Mouse (Mus musculus) limb, embryonic 10.5 days (tissue): Measurements from ENCODE around the gene Zfp626. TPM values are rescaled to one million over a fixed set of nuclear protein-coding genes. Genes with fewer than 3 reads are reported as not detected.

Source experiments
- polyA plus RNA-seq: library from polyadenylated mRNA; unstranded; fragments of >200 nt; fragmentation: Nextera tagmentation; extraction: Ambion mirVana; gene quantifications from 2 replicates; pipeline ENCODE4 v1.2.1, GENCODE M21; 2016

Zfp626 gene
- polyA plus RNA-seq, 1 experiment from 2014 or later: 1.9 TPM

Other genes with a start within 250 kb of the Zfp626 start
- 91.3 and 95.0 TPM in 2 replicates for gene Akt2, start 215.6 kb upstream of the Zfp626 start, polyA plus RNA-seq
- 0.23 TPM in 1 of 2 replicates, not detected in the other for gene Ttc9b, start 153.3 kb upstream of the Zfp626 start, polyA plus RNA-seq
- gene Map3k10, start 132.6 kb upstream of the Zfp626 start, polyA plus RNA-seq: 9.2 and 12.3 TPM in 2 replicates
- 2.5 and 3.3 TPM in 2 replicates for gene Zfp607b, start 117.9 kb upstream of the Zfp626 start, polyA plus RNA-seq
- 38.2 and 49.5 TPM in 2 replicates for gene Zfp60, start 75.8 kb upstream of the Zfp626 start, polyA plus RNA-seq
- 8.6 and 11.0 TPM in 2 replicates for gene Zfp59, start 31.4 kb downstream of the Zfp626 start, polyA plus RNA-seq
- 3.6 and 3.9 TPM in 2 replicates for gene Zfp607a, start 50.3 kb downstream of the Zfp626 start, polyA plus RNA-seq
- gene Zfp974, start 122.3 kb downstream of the Zfp626 start, polyA plus RNA-seq: 6.7 and 12.8 TPM in 2 replicates
- gene Zfp780b, start 172.0 kb downstream of the Zfp626 start, polyA plus RNA-seq: 20.2 and 23.6 TPM in 2 replicates
- gene Zfp850, start 206.9 kb downstream of the Zfp626 start, polyA plus RNA-seq: 8.1 and 8.6 TPM in 2 replicates
- gene Psmc4, start 242.9 kb downstream of the Zfp626 start, polyA plus RNA-seq: 438 and 454 TPM in 2 replicates